Mouse (Mus musculus): ENCODE data around the gene Dynll1. TPM values are rescaled to one million over a fixed set of nuclear protein-coding genes. Genes with fewer than 3 reads are reported as not detected.

The Dynll1 gene
- 51.1 and 79.2 TPM in 2 replicates for polyA plus RNA-seq (2012; rRNA removed)

GRCm38 (mm10) chr5:115300792-115301614 lies at the start of gene Dynll1:
Gene Dynll1 (minus strand): TSS chr5:115300999.

GRCm38 (mm10) chr5:115348546-115349224 lies 47.9 kb upstream of the Dynll1 start, which contains the start of gene Cox6a1:
Gene Cox6a1 (minus strand): TSS chr5:115348981.

GRCm38 (mm10) chr5:115340577-115341313 lies 39.9 kb upstream of the Dynll1 start, which contains the start of the genes Gatc and Triap1:
Gene Gatc (minus strand): TSS chr5:115341178.
Gene Triap1 (plus strand): TSS chr5:115341225.

GRCm38 (mm10) chr5:115326875-115327609 lies 26.2 kb upstream of the Dynll1 start, which contains the start of gene Srsf9:
Gene Srsf9 (plus strand): TSS chr5:115327177.

GRCm38 (mm10) chr5:115279226-115280049 lies 21.4 kb downstream of the Dynll1 start, which contains the start of gene Coq5:
Gene Coq5 (plus strand): TSS chr5:115279666.

GRCm38 (mm10) chr5:115272812-115273548 lies 27.8 kb downstream of the Dynll1 start, which contains the start of gene Rnf10:
Gene Rnf10 (minus strand): TSS chr5:115272898.

Other genes with a start within 250 kb of the Dynll1 start
- gene Gm10401, start 202.7 kb downstream of the Dynll1 start, polyA plus RNA-seq (2012; rRNA removed): not detected in 2 replicates
- 62.0 and 69.5 TPM in 2 replicates for gene Acads, start 181.7 kb downstream of the Dynll1 start, polyA plus RNA-seq (2012; rRNA removed)
- gene Unc119b, start 166.0 kb downstream of the Dynll1 start, polyA plus RNA-seq (2012; rRNA removed): 14.9 and 15.3 TPM in 2 replicates
- gene Mlec, start 142.8 kb downstream of the Dynll1 start, polyA plus RNA-seq (2012; rRNA removed): 32.7 and 34.7 TPM in 2 replicates
- 0.51 and 0.57 TPM in 2 replicates for gene Cabp1, start 106.6 kb downstream of the Dynll1 start, polyA plus RNA-seq (2012; rRNA removed)
- gene Pop5, start 65.2 kb downstream of the Dynll1 start, polyA plus RNA-seq (2012; rRNA removed): 40.6 and 139 TPM in 2 replicates
- gene Rnf10, start 28.1 kb downstream of the Dynll1 start, polyA plus RNA-seq (2012; rRNA removed): 73.9 and 104 TPM in 2 replicates
- 4.9 and 5.8 TPM in 2 replicates for gene Coq5, start 21.3 kb downstream of the Dynll1 start, polyA plus RNA-seq (2012; rRNA removed)
- gene Srsf9, start 26.2 kb upstream of the Dynll1 start, polyA plus RNA-seq (2012; rRNA removed): 10.4 and 21.9 TPM in 2 replicates
- 3.6 and 4.2 TPM in 2 replicates for gene Gatc, start 40.2 kb upstream of the Dynll1 start, polyA plus RNA-seq (2012; rRNA removed)
- 4.2 and 4.3 TPM in 2 replicates for gene Triap1, start 40.2 kb upstream of the Dynll1 start, polyA plus RNA-seq (2012; rRNA removed)
- 2,279 and 5,235 TPM in 2 replicates for gene Cox6a1, start 48.0 kb upstream of the Dynll1 start, polyA plus RNA-seq (2012; rRNA removed)
- 8.2 and 8.9 TPM in 2 replicates for gene Msi1, start 128.6 kb upstream of the Dynll1 start, polyA plus RNA-seq (2012; rRNA removed)
- 22,403 and 37,455 TPM in 2 replicates for gene Pla2g1b, start 165.3 kb upstream of the Dynll1 start, polyA plus RNA-seq (2012; rRNA removed)
- gene Sirt4, start 183.7 kb upstream of the Dynll1 start, polyA plus RNA-seq (2012; rRNA removed): 11.4 and 13.2 TPM in 2 replicates
- 48.3 and 55.4 TPM in 2 replicates for gene Pxn, start 205.7 kb upstream of the Dynll1 start, polyA plus RNA-seq (2012; rRNA removed)